Mouse (Mus musculus) myocyte (in vitro differentiated cells): ENCODE measurements at regions not wholly inside any gene's neighbourhood (a gene's known extent, or its start where the extent isn't known, plus 50 kb on each side); places are given as distances from the start of the nearest gene placed in this dataset.

Experiments
- MYOD1 ChIP-seq, 3 experiments: IDR thresholded peaks; one replicate each; pipeline ENCODE4 v1.6.1; 2011; ENCODE audit warnings: control low read depth in 2 of 3, low read depth in 2 of 3, mild to moderate bottlenecking in 2 of 3, moderate library complexity in 1 of 3; ENCODE audit not compliant: insufficient read length in 2 of 3, control insufficient read depth in 1 of 3
- POLR2A ChIP-seq: IDR thresholded peaks from one replicate; pipeline ENCODE4 v1.6.1; 2011; ENCODE audit warnings: low read depth, mild to moderate bottlenecking, control low read depth, moderate library complexity; ENCODE audit not compliant: insufficient read length
- POLR2AphosphoS2 ChIP-seq: IDR thresholded peaks from one replicate; pipeline ENCODE4 v1.6.1; 2011; ENCODE audit warnings: low read depth, control low read depth; ENCODE audit not compliant: insufficient read length
- TCF12 ChIP-seq: IDR thresholded peaks from one replicate; pipeline ENCODE4 v1.6.1; 2011; ENCODE audit warnings: mild to moderate bottlenecking, control low read depth; ENCODE audit not compliant: poor library complexity, insufficient read depth, severe bottlenecking
- USF1 ChIP-seq: IDR thresholded peaks from one replicate; pipeline ENCODE4 v1.6.1; 2011; ENCODE audit warnings: low read depth, mild to moderate bottlenecking, control low read depth, moderate library complexity

DNA sequence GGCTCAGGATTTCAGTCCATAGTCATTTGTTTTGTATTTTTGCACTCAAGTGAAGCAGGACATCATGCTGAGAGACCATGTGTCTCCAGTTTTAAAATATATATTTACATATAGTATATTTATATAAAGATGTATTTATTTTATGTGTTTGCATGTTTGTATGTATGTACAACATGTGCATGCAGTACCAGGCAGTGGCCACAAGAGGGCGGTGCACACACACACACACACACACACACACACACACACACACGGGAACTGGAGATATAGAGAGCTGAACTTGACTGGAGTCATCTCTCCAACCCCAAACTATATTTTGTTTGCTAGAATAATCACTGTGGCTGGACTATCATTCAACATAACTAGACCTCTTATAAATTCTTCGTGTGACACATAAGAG is 66.1 kb upstream of the Sec14l1 start:
- no peak for TF ChIP-seq POLR2A
- TF ChIP-seq USF1: no peak
- TF ChIP-seq TCF12: no peak
- no peak for TF ChIP-seq POLR2AphosphoS2
- no peak for TF ChIP-seq MYOD1 (IDR thresholded peaks at IDR 0.05; ENCODE audit: control insufficient read depth in 1 of 3, insufficient read length in 2 of 3, low read depth in 2 of 3)
